Mouse (Mus musculus) intestine, embryonic 16.5 days (tissue): ENCODE measurements around the gene Ints1. TPM values are rescaled to one million over a fixed set of nuclear protein-coding genes. Genes with fewer than 3 reads are reported as not detected.
A peak's percentile ranks its signal among the peaks of the same experiment; 100 is the strongest.
"Not testable (repeated sequence)": the region's sequence is repeated elsewhere in the genome, so short reads cannot be mapped to it uniquely, and the experiment has no call there.

ENCODE experiments used
- ATAC-seq: fragments of 200-750 bp; cut with Nextera tagmentation; 2 replicates; pipeline ENCODE4 v1.8.0; 2017; ENCODE audit warnings: moderate TSS enrichment, moderate library complexity
- H3K27ac ChIP-seq: fragments of 300-500 bp; sonication (generic); 2 replicates; pipeline ENCODE4 v1.5.1; 2014; ENCODE audit warnings: mild to moderate bottlenecking, low read length
- H3K27me3 ChIP-seq: fragments of 300-500 bp; sonication (generic); replicated peaks from 2 replicates; pipeline ENCODE4 v1.6.1; 2014; ENCODE audit warnings: low read length, control low read depth, mixed read lengths; ENCODE audit not compliant: control insufficient read depth, insufficient read depth
- H3K36me3 ChIP-seq: fragments of 300-500 bp; sonication (generic); 2 replicates; pipeline ENCODE4 v1.6.1; 2014; ENCODE audit warnings: low read length, control low read depth; ENCODE audit not compliant: control insufficient read depth, insufficient read depth
- H3K4me1 ChIP-seq: fragments of 300-500 bp; sonication (generic); 2 replicates; pipeline ENCODE4 v1.6.1; 2014; ENCODE audit warnings: low read length, control low read depth, mixed read lengths; ENCODE audit not compliant: control insufficient read depth, insufficient read depth
- H3K4me2 ChIP-seq: fragments of 300-500 bp; sonication (generic); 2 replicates; pipeline ENCODE4 v1.6.1; 2014; ENCODE audit warnings: low read depth, low read length, control low read depth
- H3K4me3 ChIP-seq: fragments of 300-500 bp; sonication (generic); 2 replicates; pipeline ENCODE4 v1.5.1; 2014; ENCODE audit warnings: mild to moderate bottlenecking, low read length
- H3K9ac ChIP-seq: fragments of 300-500 bp; sonication (generic); 2 replicates; pipeline ENCODE4 v1.6.1; 2014; ENCODE audit warnings: low read depth, low read length
- H3K9me3 ChIP-seq: fragments of 300-500 bp; sonication (generic); 2 replicates; pipeline ENCODE4 v1.6.1; 2016; ENCODE audit warnings: low read length, control low read depth; ENCODE audit not compliant: control insufficient read depth
- WGBS: fragments of 180-500 bp; shearing (Covaris S2); extraction: QIAGEN DNeasy Blood & Tissue Kit; methylation state at CpG from one replicate; pipeline ENCODE4 v1.1.7; 2014; 5-methylcytosine and 5-hydroxymethylcytosine counted together
- polyA plus RNA-seq: library from polyadenylated mRNA; unstranded; fragments of >200 nt; fragmentation: Nextera tagmentation; extraction: Ambion mirVana; gene quantifications from 2 replicates; pipeline ENCODE4 v1.2.1, GENCODE M21; 2015

Gene Ints1
- polyA plus RNA-seq, 1 experiment from 2014 or later: 18.8 TPM

DNA sequence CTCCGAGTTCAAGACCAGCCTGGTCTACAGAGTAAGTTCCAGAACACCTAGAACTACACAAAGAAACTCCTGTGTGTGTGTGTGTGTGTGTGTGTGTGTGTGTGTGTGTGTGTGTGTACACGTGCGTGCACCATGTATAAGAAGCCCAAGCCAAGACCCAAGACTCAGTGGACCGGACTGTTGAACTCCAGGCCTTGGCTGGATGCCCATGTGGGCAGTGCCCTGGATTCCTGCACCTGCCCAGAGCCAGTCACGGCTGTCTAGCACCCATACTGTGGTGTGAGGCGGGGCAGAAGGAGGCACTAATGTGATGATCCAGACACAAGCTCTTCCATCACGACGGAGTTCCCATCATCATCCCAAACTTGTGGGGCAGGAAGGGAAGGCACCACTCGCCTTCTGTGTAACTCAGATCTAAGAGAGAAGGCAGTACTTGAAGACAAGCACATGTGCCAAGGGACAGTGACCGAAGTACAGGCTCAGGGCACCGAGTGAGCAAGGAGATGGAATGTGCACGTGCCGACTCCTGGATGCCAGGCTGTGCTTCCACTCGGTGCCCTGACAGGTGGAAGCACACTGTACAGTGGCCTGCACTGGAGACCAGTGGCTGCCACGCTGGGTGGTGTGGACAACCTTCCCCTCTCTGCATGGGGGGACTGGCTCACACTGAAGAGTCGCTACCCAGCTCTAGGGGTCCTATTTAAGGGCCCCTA lies 25.9 kb downstream of the Ints1 start:
- Histone ChIP-seq H3K9ac (no peak overlapping the region), H3K4me2 (no peak overlapping the region), H3K36me3 (peaks cover 14% of the 10 kb centered on the region), H3K4me3 (no peak overlapping the region), H3K4me1 (no peaks in the 10 kb centered on the region), H3K27me3 (no peaks in the 10 kb centered on the region), H3K9me3 (no peaks in the 10 kb centered on the region), H3K27ac (no peak overlapping the region)
- no peak for ATAC-seq
- WGBS: 89% methylated on average over 16 of the region's 16 CpGs

DNA sequence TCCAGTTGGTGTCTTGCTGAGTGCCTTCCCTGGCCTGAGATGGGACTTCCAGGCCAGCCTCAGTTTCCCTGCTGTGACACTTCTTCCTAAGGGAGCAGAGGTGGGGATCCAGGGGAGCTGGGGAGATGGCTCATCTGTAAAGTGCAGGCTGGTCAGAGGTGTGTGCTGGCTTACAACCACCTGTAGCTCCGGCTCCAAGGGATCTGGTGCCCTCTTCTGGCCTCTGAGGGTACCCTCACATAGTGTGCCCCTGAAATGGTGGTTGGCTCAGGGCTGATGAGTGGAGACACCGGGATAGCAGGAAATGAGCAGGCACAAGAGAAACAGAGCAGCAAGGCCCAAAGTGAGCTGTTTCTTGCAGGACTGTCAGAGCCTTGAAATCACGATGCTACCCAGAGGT lies 29.7 kb downstream of the Ints1 start:
- Histone ChIP-seq H3K27ac (no peak overlapping the region), H3K9ac (0 out of 2 replicates have a peak overlapping the region, but pooled peaks have one; percentile 19), H3K4me3 (no peak overlapping the region), H3K36me3 (no peaks in the 10 kb centered on the region), H3K4me1 (peaks cover 6% of the 10 kb centered on the region; the same call in 1 of the 2 replicates), H3K9me3 (no peaks in the 10 kb centered on the region), H3K27me3 (no peaks in the 10 kb centered on the region), H3K4me2 (no peak overlapping the region)
- peak; percentile 82 for ATAC-seq
- 3% methylated on average over 3 of the region's 3 CpGs for WGBS

DNA sequence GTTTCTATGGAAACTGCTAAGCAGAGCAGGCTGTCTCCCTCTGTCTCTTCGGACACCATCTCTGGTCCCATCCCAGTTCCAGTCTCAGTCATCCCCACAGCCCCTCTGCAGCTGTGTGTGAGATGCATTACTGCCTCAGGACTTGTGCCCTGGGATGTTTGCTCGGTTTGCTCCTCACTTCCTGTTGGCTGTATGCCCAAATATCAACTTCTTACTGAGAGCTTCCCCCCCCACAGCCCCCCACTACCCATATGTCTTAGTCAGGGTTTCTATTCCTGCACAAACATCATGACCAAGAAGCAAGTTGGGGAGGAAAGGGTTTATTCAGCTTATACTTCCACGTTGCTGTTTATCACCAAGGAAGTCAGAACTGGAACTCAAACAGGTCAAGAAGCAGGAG lies 32.8 kb downstream of the Ints1 start:
- H3K27me3 ChIP-seq, H3K9me3 ChIP-seq, H3K9ac ChIP-seq, H3K4me2 ChIP-seq, ATAC-seq, H3K4me3 ChIP-seq, H3K27ac ChIP-seq, H3K36me3 ChIP-seq: not testable (repeated sequence)
- 32% methylated on average over 3 of the region's 3 CpGs for WGBS
- H3K4me1 ChIP-seq: peaks cover 14% of the 10 kb centered on the region

DNA sequence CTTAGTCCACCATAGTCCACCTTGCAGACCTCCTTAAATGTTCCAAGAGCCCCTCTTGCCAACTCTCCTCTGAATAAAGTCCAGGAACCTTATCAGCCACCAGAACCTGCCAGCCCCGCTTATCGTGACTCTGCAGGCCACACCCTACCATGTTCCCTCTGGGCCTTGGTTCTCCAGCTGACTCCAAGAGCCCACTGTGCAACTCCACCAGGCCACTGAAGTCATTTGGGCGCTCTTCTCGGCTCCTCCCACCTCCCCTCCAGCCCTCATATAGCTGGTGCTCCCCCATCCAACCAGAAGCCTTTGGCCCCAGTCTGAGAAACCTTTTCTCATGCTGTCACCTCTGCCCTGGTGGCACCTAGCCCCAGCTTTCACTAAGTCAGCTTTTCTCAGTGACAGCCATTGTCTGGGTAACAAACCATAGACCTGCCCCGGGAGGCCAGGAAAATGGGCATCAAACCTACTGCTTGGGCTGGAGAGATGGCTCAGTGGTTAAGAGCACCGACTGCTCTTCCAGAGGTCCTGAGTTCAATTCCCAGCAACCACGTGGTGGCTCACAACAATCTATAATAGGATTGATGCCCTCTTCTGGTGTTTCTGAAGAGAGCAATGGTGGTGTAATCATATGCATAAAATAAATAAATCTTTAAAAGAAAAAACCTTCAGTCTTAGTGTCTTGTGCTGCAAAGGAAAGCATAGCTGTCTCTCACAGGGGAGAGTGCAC lies 36.7 kb downstream of the Ints1 start:
- Histone ChIP-seq H3K4me2 (peak overlapping the region; percentile 27), H3K9ac (peak overlapping the region; percentile 49; the same call in 1 of the 2 replicates), H3K4me3 (no peak overlapping the region), H3K4me1 (peaks cover 48% of the 10 kb centered on the region), H3K9me3 (no peaks in the 10 kb centered on the region), H3K27ac (peak overlapping the region; percentile 96), H3K36me3 (no peaks in the 10 kb centered on the region), H3K27me3 (no peaks in the 10 kb centered on the region)
- peak; percentile 71 for ATAC-seq
- 67% methylated on average over 7 of the region's 7 CpGs for WGBS

DNA sequence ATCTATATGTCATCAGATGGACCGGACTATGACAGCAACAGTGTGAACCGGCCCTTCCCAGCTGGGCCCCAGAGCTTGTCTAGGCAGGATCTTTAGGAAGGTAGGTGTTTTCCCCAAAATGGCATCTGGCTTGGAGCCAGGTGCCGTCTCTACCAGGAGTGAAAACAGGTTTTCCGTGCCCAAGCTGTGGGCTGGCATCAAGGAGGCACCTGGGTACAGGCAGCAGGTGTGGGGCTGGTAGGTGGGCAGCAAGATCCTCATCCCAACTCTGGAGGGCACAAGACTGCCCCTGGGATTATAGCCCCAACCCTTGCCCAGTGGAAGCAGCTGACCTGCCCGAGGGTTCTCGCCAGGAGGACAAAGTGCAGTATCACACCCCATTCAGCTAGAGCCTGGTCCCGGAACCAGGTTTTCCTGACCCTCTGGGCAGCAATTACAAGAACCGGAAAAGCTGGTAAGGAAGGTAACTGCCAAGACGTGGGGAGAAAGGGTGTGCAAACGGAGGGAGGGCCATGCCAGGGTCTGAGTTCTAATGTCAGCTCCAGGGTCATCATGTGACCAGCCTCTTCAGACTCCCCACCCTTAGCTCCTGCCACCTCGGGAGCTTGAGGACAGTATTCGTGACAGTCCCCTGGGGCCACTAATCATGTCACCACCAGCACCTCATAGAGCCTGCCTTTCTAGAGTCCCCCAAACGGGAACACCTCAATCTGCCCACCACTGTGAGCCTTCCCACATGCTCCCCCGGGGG lies 37.5 kb downstream of the Ints1 start:
- peak; percentile 51 for ATAC-seq

DNA sequence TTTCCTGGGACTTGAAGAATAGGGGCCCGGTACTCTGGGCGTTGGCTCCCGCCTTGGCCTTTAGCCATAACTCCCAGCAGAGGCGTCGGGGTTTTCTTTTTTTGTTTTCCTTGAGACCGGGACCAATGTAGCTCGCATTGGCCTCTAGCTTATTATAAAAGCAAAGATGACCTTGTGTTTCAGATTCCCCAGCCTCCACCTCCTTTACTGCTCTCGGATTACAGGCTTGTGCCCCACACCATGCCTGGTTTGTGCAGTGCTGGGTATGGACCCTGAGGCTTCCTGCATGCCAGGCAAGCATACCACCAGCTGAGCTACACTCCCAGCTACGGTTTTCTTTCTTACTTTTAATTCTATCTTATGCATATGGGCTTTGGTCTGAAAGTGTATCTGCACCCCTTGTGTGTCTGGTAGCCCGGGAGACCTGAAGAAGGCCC lies 39.0 kb downstream of the Ints1 start:
- peaks cover 63% of the 10 kb centered on the region for H3K4me1 ChIP-seq
- ATAC-seq: peak; percentile 33
- WGBS: 11% methylated on average over 10 of the region's 10 CpGs

More for the DNA sequence above, 37.5 kb downstream of the Ints1 start:
- Histone ChIP-seq H3K4me1 (peaks cover 55% of the 10 kb centered on the region), H3K4me2 (peak overlapping the region; percentile 27), H3K27ac (peak overlapping the region; percentile 96), H3K27me3 (no peaks in the 10 kb centered on the region), H3K36me3 (no peaks in the 10 kb centered on the region), H3K9me3 (no peaks in the 10 kb centered on the region), H3K9ac (peak overlapping the region; percentile 49; the same call in 1 of the 2 replicates), H3K4me3 (no peak overlapping the region)
- 63% methylated on average over 14 of the region's 14 CpGs for WGBS

DNA sequence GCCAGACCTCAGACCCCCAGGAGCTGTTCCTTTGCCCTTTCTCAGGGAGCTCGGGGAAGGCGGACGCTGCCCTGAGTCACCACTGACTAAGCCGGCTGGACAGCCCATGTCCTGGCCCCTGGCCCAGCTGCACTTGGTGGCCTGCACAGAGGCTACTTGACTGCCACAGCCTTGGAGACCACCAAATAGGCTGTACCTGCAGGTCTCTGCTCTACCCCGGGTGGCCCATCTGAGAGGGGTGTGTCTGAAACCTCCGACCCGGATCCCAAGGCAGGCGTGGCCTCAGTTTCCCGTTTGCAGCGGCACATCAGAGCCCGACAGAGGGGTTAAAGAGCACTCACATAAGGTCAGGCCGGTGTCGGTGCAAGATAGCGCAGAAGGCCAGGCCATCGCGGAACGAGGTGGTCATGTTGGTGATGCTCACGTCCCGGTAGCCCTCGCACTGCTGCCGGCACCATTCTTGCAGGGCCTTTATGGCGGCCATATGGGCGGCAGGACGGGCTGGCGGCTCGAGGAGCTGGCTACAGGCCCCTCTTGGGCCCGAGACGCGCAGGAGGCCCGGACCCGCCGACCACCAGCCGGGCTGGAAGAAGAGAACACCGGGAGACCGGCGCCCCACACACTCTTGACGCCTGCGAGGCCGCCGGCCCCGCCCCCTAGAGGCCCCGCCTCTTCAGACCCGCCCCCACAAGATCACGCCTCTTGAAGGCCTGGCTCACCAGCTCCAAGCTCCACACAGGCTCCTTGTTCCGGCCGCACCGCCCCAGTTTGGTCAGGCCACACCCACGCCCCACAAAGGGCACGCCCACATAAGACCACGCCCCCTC lies 39.6 kb downstream of the Ints1 start, which contains the start of gene Micall2:
Gene Micall2, minus strand, starts transcription at position 660 of the 827 bp plus-strand sequence.
- Histone ChIP-seq H3K4me3 (peak within 1 kb of the TSS; percentile 71), H3K4me1 (peaks cover 69% of the 10 kb centered on the region), H3K27ac (peak within 1 kb of the TSS; percentile 96), H3K4me2 (peak within 1 kb of the TSS; percentile 99), H3K9ac (peak within 1 kb of the TSS; percentile 74), H3K36me3 (no peaks in the 10 kb centered on the region), H3K9me3 (no peaks in the 10 kb centered on the region), H3K27me3 (no peaks in the 10 kb centered on the region)
- 4% methylated on average over 49 of the region's 50 CpGs for WGBS
- peak; percentile 86 for ATAC-seq

More for the DNA sequence above, 39.0 kb downstream of the Ints1 start:
- Histone ChIP-seq H3K9me3 (no peaks in the 10 kb centered on the region), H3K36me3 (no peaks in the 10 kb centered on the region), H3K4me2 (peak overlapping the region; percentile 99), H3K9ac (peak overlapping the region; percentile 56), H3K27ac (peak overlapping the region; percentile 96), H3K27me3 (no peaks in the 10 kb centered on the region), H3K4me3 (peak overlapping the region; percentile 71)

DNA sequence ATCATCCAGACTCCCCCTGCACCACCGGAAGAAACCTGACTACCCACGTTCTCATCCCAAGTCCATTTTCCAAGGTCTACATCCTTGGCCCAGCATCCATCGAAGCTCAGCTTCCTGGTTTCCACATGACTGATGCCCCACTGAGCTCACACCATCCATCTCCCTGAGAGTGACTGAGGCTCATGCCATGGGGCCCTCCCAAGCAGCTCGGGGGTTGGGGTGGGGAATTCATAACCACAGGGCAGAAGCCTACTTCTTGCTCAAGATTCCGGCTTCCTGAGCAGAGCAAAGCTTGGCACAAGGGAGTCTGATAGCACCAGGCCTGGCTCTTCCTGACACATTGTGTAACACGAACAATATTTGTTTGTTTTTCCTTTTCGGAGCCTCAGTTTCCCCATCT lies 40.7 kb downstream of the Ints1 start:
- ATAC-seq: no peak
- Histone ChIP-seq H3K27ac (peak overlapping the region; percentile 40; the same call in 1 of the 2 replicates), H3K4me3 (peak overlapping the region; percentile 71), H3K9me3 (no peaks in the 10 kb centered on the region), H3K4me2 (peak overlapping the region; percentile 99), H3K27me3 (no peaks in the 10 kb centered on the region), H3K36me3 (no peaks in the 10 kb centered on the region), H3K9ac (peak overlapping the region; percentile 40; the same call in 1 of the 2 replicates), H3K4me1 (peaks cover 80% of the 10 kb centered on the region)
- 71% methylated on average over 7 of the region's 7 CpGs for WGBS
